Mouse (Mus musculus) monocyte, adult 5-6 weeks (primary cell): ENCODE measurements around the gene Borcs5. TPM values are rescaled to one million over a fixed set of nuclear protein-coding genes. Genes with fewer than 3 reads are reported as not detected.

Experiments used
- ATAC-seq: fragments of 153-309, 156-312 bp; replicated peaks from 2 replicates; pipeline ENCODE4 v1.8.0; 2017; ENCODE audit warnings: mild to moderate bottlenecking; ENCODE audit not compliant: low TSS enrichment, insufficient number of reproducible peaks, severe bottlenecking, poor library complexity, low FRiP score
- total RNA-seq: library from RNA; stranded (forward); fragments of 200-1000, 200-491, 200-594 nt; gene quantifications from 3 replicates; pipeline ENCODE4 v1.2.3, GENCODE M21; 2017

The Borcs5 gene
- total RNA-seq, 1 experiment from 2014 or later: 6.4 TPM

DNA sequence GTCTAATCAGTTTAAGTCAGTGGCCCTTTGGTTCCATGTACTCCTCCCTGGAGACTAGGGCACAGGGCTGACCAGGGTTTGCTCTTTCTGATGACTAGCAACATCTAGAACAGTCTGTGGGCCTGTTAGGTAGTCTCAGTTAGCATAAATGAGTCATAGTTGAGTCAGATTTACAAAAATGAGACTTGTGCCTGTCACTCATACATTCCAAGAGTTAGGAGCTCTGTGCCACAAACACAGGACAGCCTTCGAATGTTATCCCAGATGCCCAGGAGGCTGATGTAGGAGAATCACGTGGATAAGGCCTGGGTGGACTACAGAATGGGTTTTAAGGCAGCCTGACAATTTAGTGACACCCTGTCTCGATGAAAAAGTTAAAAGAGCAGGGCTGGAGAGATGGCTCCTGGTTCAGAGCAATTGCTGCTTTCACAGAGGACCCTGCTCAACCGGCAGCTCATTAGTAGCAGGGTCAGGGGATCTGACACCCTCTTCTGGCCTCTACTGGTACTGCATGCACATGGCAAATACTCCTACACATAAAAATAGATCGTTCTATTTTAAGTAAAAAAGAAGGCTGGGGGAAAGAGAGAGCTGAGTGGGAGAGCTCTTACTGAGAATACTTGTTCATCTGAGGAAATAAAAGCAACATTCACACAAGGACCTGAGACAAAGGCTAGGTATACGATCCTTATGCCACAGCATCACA is 18.3 kb upstream of the Borcs5 start:
- ATAC-seq: no peak

DNA sequence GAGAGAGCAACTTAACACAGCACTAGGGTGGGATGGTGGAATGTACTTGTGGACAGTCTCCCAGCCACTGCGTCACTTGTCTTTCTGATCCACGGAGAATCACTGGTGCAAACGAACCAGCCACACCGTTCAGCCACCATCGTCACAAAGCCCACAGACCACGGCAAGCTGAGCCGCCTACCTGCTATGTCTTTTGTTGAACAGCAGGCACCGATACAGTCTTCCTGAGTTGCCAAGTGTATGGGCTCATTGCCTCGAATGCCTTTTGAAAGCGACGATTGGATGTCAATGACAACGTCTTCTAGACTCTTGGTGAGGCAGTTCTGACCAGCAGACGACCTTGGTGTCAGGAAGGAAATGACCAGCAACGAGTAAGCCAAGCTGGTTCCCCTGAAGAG is 17.8 kb upstream of the Borcs5 start:
- ATAC-seq: no peak

DNA sequence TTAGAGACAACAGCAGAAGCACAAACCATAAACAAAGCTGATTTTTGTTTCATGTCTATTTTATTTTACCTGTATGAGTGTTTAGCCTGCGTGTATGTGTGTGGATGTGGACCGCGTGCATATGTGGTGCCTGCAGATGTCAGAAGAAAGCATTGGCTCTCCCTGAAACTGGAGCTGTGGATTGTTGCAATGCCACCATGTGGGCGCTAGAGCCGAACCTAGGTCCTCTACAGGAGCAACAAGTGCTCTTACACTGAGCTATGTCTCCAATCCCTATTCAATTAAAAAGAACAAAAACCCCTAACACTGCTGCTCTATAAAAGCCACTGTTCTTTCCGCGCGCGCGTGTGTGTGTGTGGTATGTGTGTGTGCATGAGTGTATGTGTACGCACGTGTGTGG is 13.9 kb upstream of the Borcs5 start:
- ATAC-seq: no peak

DNA sequence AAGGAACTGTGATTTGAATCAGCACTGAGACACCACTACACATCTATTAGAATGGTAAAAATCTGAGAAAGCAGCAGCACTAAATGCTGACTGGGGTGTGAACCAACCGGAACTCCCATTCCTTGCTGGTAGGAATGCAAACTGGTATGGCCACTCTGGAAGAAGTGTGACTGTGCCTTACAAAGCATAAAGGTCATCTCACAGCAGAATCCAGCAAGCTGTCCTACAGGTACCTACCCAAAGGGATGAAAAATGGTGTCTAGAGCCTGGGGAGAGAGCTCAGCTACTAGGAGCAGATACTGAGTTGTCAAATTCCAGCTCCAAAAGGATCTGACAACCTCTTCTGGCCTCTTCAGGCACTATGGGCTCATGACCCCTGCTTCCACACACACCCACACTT is 12.7 kb upstream of the Borcs5 start:
- no peak for ATAC-seq

DNA sequence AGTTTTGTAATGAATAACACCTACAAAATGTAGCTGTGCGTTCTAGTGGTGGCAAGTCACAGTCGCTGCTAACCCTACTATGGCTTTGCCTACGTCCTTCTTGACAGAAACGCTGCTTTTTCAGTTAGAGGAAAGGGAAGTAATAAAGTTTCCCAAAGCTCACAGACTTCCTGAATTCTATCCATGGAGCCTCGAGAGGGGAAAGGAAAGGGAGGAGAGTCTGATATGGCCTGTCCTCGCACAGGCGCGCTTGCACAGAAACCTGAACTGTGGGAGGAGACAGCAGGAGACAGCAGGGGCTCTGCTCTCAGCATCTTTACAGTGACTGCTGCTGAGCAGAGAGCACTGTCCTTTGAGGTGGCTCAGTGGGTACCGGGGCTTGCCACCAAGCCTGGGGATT is 8.9 kb upstream of the Borcs5 start:
- no peak; the same call in 1 of the 2 replicates for ATAC-seq

DNA sequence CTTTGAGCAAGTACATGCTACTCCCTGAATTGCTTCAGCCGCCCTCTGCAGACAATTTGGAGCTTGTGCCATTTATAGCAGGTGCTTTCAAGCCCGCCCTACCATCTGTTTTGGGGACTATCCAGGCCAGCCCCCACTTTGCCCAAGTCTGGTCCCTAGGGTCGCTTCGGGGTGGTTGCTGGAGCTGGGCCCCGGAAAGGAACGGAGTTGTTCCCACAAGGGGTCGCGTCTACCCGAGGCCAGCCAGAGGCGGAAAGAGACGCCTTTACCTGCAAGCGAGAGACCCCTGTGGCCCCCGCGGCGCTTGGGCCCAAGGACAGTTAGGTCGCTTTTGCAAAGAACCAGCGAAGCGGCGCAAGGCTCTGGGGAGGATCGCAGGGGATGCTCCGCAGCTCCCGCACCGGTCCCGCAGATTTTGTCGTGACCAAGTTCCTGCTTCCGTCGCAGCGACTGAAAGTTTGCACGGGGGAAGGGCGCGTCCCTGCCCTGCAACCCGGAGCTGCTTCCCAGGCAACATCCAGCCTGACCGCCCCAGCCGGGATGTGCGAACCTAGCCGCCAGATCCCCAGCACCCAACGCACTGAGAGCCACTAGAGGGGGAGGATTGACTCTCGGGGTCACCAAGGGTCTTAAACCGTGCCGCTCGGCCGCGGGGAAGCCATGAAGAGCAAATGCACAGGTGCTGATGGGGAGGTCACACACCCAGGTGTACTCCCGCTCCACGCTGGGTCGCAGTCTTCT is 7.2 kb upstream of the Borcs5 start, which contains the start of gene Mansc1:
Gene Mansc1 (minus strand): TSS at position 542 of the 741 bp plus-strand sequence.
- peak; percentile 33; the same call in 1 of the 2 replicates for ATAC-seq

DNA sequence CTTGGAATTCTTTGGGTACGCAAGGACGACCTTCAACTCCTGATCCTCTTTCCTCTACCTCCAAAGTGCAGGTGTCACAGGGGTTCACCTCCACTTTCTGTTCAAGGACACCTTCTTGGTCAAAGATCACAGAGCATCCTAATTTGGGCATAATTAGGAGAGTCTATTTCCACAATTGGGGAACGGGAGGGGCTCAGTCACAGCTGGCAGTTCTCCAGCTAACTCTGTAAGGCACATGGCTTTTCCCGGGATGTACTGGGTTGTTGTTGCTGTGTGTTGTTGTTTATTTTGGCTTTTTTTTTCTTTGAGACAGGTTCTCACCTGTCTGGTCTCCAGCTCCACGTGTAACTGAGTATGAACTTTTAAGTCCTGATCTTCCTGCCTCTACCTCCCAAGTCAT is 6.6 kb upstream of the Borcs5 start:
- ATAC-seq: no peak

DNA sequence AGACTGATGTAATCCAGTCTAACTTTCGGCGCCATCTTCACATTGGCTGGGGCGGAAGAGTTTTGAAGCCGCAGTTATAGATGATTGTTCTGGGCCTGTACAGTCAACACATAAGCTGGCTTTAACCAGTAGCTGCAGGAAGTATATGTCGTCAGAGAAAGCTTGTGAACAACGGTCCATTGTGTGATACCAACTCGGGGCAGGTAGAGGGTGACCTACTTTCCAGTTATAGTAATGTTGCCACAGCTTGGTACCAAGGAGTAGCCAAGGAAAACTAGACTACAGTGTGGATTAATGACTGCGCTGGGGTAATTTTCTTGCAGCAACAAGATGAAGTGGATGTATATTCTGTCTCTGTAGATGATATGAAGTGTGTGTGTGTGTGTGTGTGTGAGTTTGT is 5.8 kb upstream of the Borcs5 start:
- no peak for ATAC-seq

DNA sequence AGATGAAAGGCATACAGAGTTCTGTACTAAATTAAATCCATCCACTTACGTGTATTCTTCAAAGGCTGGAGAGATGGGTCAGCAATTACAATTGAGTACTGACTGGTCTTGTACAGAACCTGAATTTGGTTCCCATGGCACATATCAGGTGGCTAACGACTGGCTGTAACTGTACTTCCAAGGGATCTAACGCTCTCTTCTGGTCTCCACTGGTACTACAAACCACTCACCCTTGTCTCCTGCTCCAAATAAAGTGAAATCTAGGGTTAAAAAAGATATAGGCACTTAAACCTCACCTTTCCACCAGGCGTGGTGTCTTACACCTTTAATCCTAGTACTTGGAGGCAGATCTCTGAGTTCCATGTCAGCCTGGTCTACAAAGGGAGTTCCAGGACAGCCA is 2.8 kb upstream of the Borcs5 start:
- no peak for ATAC-seq

DNA sequence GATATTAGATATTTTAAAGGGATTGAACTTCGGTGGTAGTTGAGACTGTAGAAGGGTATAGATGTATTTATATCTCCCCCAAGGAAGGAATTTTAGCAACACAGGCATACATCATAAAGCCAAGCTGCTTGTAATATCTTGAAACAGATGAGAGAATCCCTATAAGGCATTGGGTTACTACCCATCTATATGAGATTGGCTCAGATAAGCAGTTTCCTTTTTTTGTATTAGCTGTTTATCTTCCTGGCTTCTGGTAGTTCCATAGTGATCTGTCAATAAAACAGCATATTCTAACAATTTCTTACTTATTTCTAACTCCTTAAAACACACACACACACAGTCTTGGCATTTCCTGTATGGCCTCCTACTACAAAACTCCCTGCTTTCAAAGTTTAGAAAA is 590 bp downstream of the Borcs5 start:
- ATAC-seq: no peak

DNA sequence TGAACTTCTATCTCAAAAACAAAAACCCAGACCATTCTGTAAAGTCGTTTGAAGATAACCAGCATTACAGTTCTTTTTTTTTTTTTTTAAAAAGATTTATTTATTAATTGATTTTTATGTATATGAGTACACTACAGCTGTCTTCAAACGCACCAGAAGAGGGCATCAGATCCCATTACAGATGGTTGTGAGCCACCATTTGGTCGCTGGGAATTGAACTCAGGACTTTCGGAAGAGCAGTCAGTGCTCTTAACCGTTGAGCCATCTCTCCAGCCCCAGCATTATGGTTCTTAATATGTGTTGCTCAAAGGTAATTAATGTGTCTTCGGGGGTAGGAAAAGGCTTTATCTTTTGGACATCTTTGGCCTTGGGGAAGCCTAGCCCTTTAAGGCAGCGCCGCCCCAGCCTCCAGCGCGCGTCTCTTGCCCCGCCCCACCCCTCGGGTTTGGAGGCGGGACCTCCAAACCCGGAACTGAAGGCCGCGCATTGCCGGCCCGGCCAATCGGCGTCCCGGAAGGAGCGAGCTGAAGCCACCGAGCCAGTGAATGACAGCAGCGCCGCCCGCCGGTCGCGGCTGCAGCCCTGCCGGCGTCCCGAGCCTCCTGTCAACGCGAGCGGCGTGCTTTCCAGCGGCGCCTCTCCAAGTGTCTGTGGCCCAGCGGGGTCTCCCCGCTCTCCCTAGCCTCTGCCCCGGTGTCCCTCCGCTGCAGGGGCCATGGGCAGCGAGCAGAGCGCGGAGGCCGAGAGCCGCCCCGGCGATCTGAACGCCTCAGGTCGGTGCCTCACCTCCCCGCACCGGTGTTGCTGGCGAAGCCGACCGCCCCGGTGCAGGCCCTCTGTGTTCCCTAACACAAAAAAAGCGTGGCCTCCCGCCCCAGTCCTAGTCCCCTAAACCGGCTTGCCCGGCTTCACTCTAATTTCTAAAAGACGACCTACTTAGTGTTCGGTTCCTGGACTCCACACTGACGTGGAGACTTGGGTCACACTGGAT is 1.5 kb downstream of the Borcs5 start:
- peak; percentile 94 for ATAC-seq

DNA sequence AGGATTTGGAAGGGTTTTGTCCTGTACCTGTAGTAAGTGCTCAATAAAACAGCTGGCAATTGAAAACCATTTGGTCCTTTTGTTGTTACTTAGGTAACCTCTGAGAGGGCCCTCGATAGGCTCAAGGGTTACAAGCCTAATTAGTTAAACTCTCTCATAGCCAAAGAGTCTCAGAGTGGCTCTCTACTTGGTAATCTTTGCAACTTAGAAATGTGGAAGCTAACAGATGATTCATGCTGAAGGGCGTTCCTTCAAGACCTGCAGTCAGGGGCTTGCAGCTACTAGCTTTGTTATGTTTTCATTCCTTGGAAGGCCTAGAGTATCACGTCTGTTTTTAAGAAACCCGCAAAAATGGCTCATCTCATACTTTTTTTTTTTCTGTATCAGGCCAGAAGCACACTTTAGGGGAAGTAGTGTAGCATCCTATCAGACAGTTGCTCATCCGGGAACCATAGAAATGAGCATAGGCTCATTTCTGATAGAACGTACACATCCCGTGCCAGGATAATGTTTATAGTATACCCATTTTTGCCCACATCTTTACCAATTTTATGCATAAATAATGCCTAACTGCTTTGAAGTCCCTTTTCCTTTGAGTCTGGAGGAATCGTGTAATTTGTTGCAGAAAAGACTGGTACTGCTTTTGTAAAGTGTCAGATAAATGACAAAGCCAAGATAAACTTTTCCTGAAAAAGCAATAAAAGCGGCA is 2.6 kb downstream of the Borcs5 start:
- no peak for ATAC-seq

DNA sequence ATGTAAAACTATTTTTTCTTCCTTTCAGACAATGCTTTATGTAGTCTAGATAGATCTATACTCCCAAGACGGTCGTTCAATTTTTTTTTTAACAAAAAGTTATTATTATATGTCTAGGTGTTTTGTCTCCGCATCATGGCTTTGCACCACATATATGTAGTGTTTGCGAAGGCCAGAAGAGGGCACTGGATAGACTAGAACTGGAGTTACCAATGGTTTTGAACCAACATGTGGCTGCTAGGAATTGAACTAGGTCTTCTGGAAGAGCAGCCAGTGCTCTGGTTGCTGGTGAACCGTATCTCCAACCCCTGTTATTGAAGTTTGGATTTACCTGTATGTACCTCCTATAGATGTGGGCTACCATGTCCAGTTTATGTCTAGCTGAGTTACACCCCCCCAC is 4.0 kb downstream of the Borcs5 start:
- no peak for ATAC-seq

DNA sequence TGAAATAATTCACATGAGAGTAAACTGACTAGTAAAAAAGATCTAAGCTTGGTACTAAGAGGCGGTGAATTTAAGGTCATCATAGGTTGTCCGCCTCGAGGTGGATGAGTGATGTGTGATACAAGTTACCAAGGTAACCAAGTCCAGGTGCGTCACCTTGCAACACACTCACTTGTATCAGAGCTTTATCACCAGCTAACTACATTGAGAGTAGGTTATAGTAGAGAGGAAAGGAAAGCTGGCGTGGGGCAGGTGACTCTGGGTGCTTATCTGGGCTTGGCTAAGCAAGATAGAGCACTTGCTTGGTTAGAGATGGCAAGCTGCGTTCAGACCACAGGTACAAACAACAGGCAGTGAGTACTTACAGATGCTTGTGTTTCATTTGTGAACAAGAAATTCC is 7.5 kb downstream of the Borcs5 start:
- ATAC-seq: no peak

DNA sequence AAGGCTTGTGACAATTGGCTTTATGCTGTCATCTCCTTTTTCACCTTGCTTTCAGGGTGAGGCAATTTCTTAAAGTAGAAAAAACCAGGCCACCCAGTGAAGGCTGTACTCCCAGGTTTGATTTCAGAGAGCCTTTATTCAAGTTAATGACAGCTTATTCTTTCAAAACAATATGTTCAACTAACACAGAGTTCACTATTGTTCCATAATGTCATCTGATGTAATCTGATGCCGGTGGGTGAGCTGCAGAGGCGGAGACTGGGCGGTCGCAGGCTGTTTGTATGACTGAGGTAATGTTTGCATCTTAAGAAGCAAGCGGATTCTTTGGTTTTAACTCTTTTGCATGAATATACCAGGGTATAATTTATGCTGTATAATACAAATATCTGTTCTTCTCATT is 8.3 kb downstream of the Borcs5 start:
- ATAC-seq: no peak

DNA sequence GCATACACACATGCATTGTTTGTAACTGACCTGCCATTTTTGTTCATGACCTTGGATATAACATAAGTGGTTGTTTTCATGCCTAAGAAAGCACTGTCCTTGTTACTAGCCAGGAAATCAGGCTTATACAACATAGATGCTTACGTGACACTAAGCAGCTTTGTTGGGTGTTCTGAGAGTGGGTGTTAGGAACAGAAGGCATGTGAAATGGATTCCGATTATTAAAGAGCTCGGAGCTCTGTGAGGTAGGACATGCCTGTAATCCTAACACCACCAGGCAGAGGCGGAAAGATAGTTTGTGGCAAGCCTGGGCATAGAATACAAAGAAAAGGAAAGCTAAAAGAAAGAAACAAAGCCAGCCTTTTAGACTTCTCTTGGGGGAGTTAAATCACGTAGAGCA is 9.0 kb downstream of the Borcs5 start:
- no peak for ATAC-seq

DNA sequence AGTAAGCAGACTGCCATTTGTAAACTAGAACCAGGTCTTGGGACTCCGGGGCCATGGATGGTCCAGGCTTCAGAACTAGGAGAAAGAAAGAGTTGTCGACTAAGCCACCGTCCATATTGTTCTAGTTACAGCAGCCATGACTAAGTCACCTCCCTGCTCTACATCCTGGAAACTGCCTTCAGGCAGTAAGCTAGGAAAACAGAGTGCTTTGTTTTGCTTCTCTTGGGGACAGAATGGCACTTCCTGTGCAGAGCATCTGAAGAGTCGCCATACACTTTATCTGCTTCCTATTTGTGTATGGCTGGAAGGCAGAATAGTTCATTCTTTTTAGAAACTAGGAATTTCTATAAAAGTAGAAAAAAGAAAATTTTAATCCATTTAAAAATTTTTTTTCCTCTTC is 17.2 kb downstream of the Borcs5 start:
- ATAC-seq: no peak

DNA sequence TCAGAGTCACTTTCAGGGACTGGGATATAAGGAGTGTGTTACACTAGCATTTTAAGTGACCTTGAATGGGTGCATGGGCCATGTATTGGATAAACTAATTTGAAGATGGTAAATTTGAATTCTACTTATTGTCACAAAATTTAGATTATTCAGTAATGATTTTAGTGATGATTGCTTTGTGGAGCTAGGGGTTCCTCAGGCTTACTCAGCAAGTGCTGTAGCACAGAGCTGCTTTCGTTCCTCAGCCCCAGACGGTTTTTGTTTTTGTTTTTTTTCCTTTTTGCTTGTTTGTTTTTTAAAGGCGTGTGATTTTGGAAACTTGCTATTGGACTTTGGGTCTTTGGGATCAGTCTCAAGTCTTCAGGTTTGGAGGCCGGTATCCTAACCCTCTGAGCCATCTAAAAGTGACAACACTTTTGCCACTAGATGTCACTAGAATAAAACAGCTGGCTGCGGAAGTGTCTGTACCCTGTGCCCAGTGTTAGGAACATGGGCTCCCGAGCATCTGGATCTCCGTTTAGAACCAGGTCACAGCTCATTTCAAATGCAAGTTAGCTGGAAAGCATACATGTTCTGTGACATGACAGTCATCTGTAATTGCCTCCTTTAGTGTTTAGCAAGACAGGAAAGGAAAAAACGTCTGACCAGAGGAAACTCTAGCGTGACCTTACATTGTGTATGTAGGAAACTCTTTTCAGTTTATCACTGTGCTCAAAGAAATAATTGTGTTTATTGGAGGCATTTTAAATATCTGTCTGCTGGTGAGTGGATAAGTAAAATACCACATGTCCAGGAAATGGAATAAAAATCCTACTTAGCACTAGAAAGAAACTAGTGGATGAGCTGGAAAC is 20.0 kb downstream of the Borcs5 start:
- ATAC-seq: peak; percentile 78
